Mouse (Mus musculus) testis, adult 2 months (tissue): ENCODE data around the gene Cd200r3. TPM values are rescaled to one million over a fixed set of nuclear protein-coding genes. Genes with fewer than 3 reads are reported as not detected.

Experiments
- H3K27ac ChIP-seq: fragments of 200-500 bp; 2 replicates; pipeline ENCODE4 v1.5.1; 2012; ENCODE audit warnings: low read depth, low read length; ENCODE audit not compliant: control insufficient read depth, insufficient read depth
- H3K27me3 ChIP-seq: fragments of 200-500 bp; 2 replicates; pipeline ENCODE4 v1.6.1; 2012; ENCODE audit warnings: mild to moderate bottlenecking, low read length, moderate library complexity; ENCODE audit not compliant: control insufficient read depth, insufficient read depth
- H3K36me3 ChIP-seq: fragments of 200-500 bp; 2 replicates; pipeline ENCODE4 v1.6.1; 2012; ENCODE audit warnings: mild to moderate bottlenecking, low read length; ENCODE audit not compliant: control insufficient read depth, insufficient read depth
- H3K4me1 ChIP-seq: fragments of 200-500 bp; 2 replicates; pipeline ENCODE4 v1.6.1; 2012; ENCODE audit warnings: low read length; ENCODE audit not compliant: control insufficient read depth, insufficient read depth
- H3K4me3 ChIP-seq: fragments of 200-500 bp; 2 replicates; pipeline ENCODE4 v1.5.1; 2012; ENCODE audit warnings: low read depth, mild to moderate bottlenecking, low read length, moderate library complexity, mixed read lengths; ENCODE audit not compliant: control insufficient read depth
- CTCF ChIP-seq: fragments of 200-500 bp; IDR thresholded peaks from 2 replicates; pipeline ENCODE4 v1.5.1; 2012; ENCODE audit warnings: low read depth, mild to moderate bottlenecking, inconsistent platforms, low read length, moderate library complexity; ENCODE audit not compliant: control insufficient read depth, insufficient read depth, insufficient replicate concordance
- POLR2A ChIP-seq: fragments of 200-500 bp; IDR thresholded peaks from 2 replicates; pipeline ENCODE4 v1.6.1; 2012; ENCODE audit warnings: low read depth, mild to moderate bottlenecking, inconsistent platforms, low read length, moderate library complexity; ENCODE audit not compliant: control insufficient read depth
- polyA plus RNA-seq: library from polyadenylated mRNA; depleted of rRNA; stranded (reverse); fragments of >200 nt; gene quantifications from 2 replicates; pipeline ENCODE4 v1.2.3, GENCODE M21; 2012

Cd200r3 gene
- polyA plus RNA-seq, 1 experiment: 0.74 TPM

- no peak overlapping the region for H3K4me3 ChIP-seq
- H3K4me1 ChIP-seq: no peaks in the 10 kb centered on the region
- H3K36me3 ChIP-seq: no peaks in the 10 kb centered on the region
- TF ChIP-seq POLR2A (no peak), CTCF (no peak)
- H3K27me3 ChIP-seq: no peaks in the 10 kb centered on the region
- no peak overlapping the region for H3K27ac ChIP-seq
Measured at GRCm38 (mm10) chr16:44993319-44994019, 50.0 kb downstream of the Cd200r3 start.

DNA sequence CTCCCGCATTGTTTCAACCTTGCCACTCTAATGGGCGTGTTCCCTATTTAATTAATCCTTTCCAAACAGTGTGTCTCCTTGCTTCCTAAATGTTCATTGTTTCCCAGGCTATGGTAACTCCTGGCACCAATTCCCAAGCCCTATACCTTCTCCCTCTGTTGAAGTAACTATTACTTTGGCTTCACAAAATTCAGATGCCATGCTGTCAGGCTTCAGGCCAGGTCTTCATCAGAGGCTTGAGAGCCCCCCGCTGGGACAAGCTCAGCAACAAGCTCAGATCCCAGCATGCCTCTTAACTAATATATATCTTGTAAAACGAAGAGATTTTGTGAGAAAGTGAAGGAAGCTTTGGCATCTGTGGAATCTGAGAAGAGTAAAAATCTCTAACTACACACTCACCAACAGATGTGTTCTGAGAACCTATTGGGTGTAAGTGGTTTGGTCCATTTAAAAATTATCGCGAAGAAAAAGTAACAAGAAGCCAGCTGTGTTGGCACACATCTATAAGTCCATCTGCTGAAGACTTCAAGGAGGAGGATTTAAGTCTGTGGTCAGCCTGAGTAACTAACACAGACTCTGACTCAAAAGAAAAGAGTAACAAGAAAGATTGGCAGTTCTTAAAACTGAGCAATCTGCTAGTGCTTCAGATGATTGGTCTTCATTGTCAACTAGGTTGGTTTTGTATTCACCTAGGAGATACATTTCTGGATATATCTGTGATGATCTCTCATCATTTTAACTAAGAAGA lies 50.9 kb downstream of the Cd200r3 start:
- no peak overlapping the region for H3K27ac ChIP-seq
- no peak overlapping the region for H3K4me3 ChIP-seq
- H3K4me1 ChIP-seq: no peaks in the 10 kb centered on the region
- TF ChIP-seq CTCF (no peak), POLR2A (no peak)
- H3K36me3 ChIP-seq: no peaks in the 10 kb centered on the region
- H3K27me3 ChIP-seq: no peaks in the 10 kb centered on the region

DNA sequence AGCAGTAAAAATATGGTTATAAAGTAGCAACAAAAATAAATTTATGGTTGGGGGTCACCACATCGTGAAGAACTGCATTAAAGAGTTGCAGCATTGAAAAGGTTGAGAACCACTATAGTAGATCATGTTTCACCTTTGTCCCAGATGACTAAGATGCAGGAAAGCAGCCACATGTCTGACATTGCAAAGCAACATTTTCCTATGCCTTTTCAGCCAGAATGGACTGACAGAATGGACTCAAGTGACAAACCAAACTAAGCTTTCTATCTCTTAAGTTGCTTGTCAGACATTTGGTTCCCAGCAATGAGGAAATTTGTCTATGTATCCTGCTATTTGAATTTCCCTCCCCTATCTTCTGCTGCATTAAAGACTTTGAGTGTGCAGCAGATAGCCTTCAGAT lies 51.6 kb downstream of the Cd200r3 start:
- H3K27ac ChIP-seq: no peak overlapping the region
- no peaks in the 10 kb centered on the region for H3K4me1 ChIP-seq
- H3K4me3 ChIP-seq: no peak overlapping the region
- no peak for TF ChIP-seq POLR2A
- no peak for TF ChIP-seq CTCF
- H3K27me3 ChIP-seq: no peaks in the 10 kb centered on the region
- no peaks in the 10 kb centered on the region for H3K36me3 ChIP-seq

GRCm38 (mm10) chr16:44996701-44997100 lies 53.2 kb downstream of the Cd200r3 start:
- TF ChIP-seq CTCF (no peak), POLR2A (no peak)
- no peaks in the 10 kb centered on the region for H3K36me3 ChIP-seq

DNA sequence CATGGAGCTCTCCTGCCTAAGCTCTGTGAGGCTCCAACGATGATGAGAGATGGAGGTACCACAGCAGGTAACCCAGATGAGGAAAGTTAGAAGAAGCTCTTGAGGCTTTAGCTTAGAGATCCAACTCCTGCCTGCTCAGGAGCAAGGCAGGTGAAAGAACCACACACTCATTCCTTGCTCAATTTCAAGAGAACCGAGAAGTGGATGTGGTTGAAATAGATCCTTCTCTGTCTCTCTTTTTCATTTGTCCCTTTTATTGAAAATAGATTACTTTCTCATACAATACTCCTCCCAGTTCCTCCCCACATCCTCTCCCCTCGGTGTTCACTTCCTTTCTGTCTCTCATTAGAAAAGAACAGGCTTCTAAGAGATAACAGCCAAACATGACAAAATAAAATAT lies 56.1 kb downstream of the Cd200r3 start:
- no peak overlapping the region for H3K4me3 ChIP-seq
- no peaks in the 10 kb centered on the region for H3K4me1 ChIP-seq
- TF ChIP-seq POLR2A (no peak), CTCF (no peak)
- H3K36me3 ChIP-seq: no peaks in the 10 kb centered on the region
- H3K27ac ChIP-seq: no peak overlapping the region
- no peaks in the 10 kb centered on the region for H3K27me3 ChIP-seq

More at GRCm38 (mm10) chr16:44996701-44997100, 53.2 kb downstream of the Cd200r3 start:
- H3K27ac ChIP-seq: no peak overlapping the region
- no peak overlapping the region for H3K4me3 ChIP-seq
- H3K27me3 ChIP-seq: no peaks in the 10 kb centered on the region
- no peaks in the 10 kb centered on the region for H3K4me1 ChIP-seq

DNA sequence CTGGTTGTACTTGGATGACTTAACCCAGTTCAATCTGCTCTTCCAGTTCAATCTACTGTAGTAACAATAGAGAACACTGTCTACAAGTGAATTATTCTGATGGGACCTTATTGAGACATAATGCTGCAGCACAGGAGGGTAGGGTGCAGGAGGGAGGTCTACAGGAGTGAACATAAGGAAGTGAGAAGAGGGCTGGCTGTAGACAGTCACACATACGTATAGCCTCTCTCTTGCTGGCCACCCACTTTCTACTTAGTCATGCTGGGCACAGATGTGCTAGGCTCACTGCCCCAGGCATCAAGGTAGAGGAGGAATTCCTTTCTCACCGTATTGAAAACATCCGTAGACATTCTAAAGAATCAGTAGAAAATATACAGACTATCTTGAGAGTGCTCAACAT lies 61.0 kb downstream of the Cd200r3 start:
- Histone ChIP-seq H3K36me3 (no peaks in the 10 kb centered on the region), H3K4me1 (no peaks in the 10 kb centered on the region), H3K27me3 (no peaks in the 10 kb centered on the region), H3K27ac (no peak overlapping the region), H3K4me3 (no peak overlapping the region)
- no peak for TF ChIP-seq CTCF
- no peak for TF ChIP-seq POLR2A

- no peak for TF ChIP-seq CTCF
- TF ChIP-seq POLR2A: no peak
- H3K4me1 ChIP-seq: no peaks in the 10 kb centered on the region
- no peaks in the 10 kb centered on the region for H3K36me3 ChIP-seq
- H3K4me3 ChIP-seq: no peak overlapping the region
- H3K27ac ChIP-seq: no peak overlapping the region
- no peaks in the 10 kb centered on the region for H3K27me3 ChIP-seq
Measured at GRCm38 (mm10) chr16:45005280-45005679, 61.8 kb downstream of the Cd200r3 start.
